Mouse (Mus musculus) lung, embryonic 16.5 days (tissue): ENCODE data around the gene Aff1. TPM values are rescaled to one million over a fixed set of nuclear protein-coding genes. Genes with fewer than 3 reads are reported as not detected.
A peak's percentile ranks its signal among the peaks of the same experiment; 100 is the strongest.

Experiments
- ATAC-seq: fragments of 200-750 bp; cut with Nextera tagmentation; 2 replicates; pipeline ENCODE4 v1.8.0; 2017; ENCODE audit warnings: low read depth, mild to moderate bottlenecking, moderate library complexity
- H3K27ac ChIP-seq: fragments of 300-500 bp; sonication (generic); 2 replicates; pipeline ENCODE4 v1.5.1; 2014; ENCODE audit warnings: mild to moderate bottlenecking, control low read depth, low read length
- H3K27me3 ChIP-seq: fragments of 300-500 bp; sonication (generic); 2 replicates; pipeline ENCODE4 v1.6.1; 2014; ENCODE audit warnings: low read depth, low read length, mixed read lengths; ENCODE audit not compliant: control insufficient read depth, insufficient read depth
- H3K36me3 ChIP-seq: fragments of 300-500 bp; sonication (generic); 2 replicates; pipeline ENCODE4 v1.6.1; 2014; ENCODE audit warnings: low read length; ENCODE audit not compliant: control insufficient read depth, insufficient read depth
- H3K4me1 ChIP-seq: fragments of 300-500 bp; sonication (generic); replicated peaks from 2 replicates; pipeline ENCODE4 v1.6.1; 2014; ENCODE audit warnings: low read length, mixed read lengths; ENCODE audit not compliant: control insufficient read depth, insufficient read depth
- H3K4me2 ChIP-seq: fragments of 300-500 bp; sonication (generic); 2 replicates; pipeline ENCODE4 v1.6.1; 2014; ENCODE audit warnings: low read depth, low read length, control low read depth
- H3K4me3 ChIP-seq: fragments of 300-500 bp; sonication (generic); 2 replicates; pipeline ENCODE4 v1.5.1; 2014; ENCODE audit warnings: mild to moderate bottlenecking, low read length, control low read depth
- H3K9ac ChIP-seq: fragments of 300-500 bp; sonication (generic); 2 replicates; pipeline ENCODE4 v1.6.1; 2014; ENCODE audit warnings: low read length, control low read depth
- H3K9me3 ChIP-seq: fragments of 300-500 bp; sonication (generic); 2 replicates; pipeline ENCODE4 v1.6.1; 2016; ENCODE audit warnings: low read length; ENCODE audit not compliant: control insufficient read depth
- WGBS: fragments of 180-500 bp; shearing (Covaris S2); extraction: QIAGEN DNeasy Blood & Tissue Kit; methylation state at CpG from one replicate; pipeline ENCODE4 v1.1.7; 2014; 5-methylcytosine and 5-hydroxymethylcytosine counted together
- polyA plus RNA-seq: library from polyadenylated mRNA; unstranded; fragments of >200 nt; fragmentation: Nextera tagmentation; extraction: Ambion mirVana; gene quantifications from 2 replicates; pipeline ENCODE4 v1.2.1, GENCODE M21; 2015

Gene Aff1
- polyA plus RNA-seq, 1 experiment from 2014 or later, result 8.3 TPM

DNA sequence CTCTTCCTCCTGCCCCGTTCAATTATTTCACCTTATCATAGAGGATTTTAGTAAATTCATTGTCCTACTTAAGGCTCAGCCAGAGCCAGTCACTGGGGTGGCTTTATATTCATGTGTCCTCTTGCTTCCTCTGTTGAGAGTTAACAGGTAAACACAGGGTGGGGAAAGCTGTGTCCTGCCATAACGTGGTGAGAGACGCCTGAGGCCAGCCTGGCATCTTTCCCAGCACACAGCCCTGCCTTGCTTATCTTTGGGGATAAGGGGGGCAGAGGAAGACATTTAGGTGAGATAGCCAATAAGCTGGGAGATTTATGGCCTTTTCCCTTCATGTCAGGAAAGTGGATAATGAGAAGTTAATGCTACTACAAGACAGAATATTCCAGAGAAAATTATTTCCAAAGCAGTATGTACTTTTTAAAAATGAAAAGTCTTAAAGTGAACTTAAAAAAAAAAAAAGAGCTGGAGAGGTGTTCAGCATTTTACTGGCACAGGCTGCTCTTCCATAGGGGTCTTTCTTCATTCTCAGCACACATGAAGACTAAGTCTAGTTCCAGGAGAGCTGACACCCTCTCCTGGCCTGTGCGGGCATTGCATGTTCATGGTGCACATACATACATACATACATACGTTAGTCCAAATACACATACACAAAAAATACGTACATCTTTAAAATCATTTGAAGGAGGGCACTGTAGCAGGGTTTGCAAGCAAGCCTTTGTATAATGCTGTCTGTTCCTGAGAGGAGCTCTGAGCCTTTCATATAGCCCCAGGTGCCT lies 78.5 kb downstream of the Aff1 start:
- Histone ChIP-seq H3K27me3 (no peaks in the 10 kb centered on the region), H3K4me3 (no peak overlapping the region), H3K36me3 (no peaks in the 10 kb centered on the region), H3K4me1 (peaks cover 19% of the 10 kb centered on the region), H3K9ac (no peak overlapping the region), H3K9me3 (peaks cover 4% of the 10 kb centered on the region), H3K4me2 (no peak overlapping the region), H3K27ac (no peak overlapping the region)
- WGBS, result 60% methylated on average over 6 of the region's 6 CpGs
- ATAC-seq, result no peak

DNA sequence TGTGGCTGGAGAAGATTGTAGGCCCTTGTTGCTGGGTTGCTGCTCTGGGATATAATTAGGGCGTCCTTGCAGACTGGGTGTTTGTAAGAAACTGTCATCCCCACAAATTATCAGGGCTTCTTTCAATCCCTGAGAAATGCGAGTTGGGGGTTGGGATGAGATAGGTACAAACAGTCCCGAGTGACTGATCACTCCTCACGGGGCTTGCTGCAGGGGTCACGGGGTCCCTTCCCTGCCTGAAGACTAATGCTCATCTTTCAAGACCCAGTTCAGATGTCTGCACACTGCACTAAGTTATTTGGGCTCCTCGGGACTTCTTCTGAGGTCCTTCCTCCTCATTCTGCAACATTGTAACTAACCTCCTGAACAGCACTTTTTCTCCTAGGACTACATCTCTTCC lies 79.2 kb downstream of the Aff1 start:
- 50% methylated on average over 6 of the region's 6 CpGs for WGBS
- no peak overlapping the region for H3K4me2 ChIP-seq
- no peak overlapping the region for H3K27ac ChIP-seq
- peaks cover 19% of the 10 kb centered on the region for H3K4me1 ChIP-seq
- no peaks in the 10 kb centered on the region for H3K36me3 ChIP-seq
- no peak overlapping the region for H3K4me3 ChIP-seq
- H3K27me3 ChIP-seq, result no peaks in the 10 kb centered on the region
- H3K9ac ChIP-seq, result no peak overlapping the region
- no peaks in the 10 kb centered on the region for H3K9me3 ChIP-seq
- no peak for ATAC-seq

DNA sequence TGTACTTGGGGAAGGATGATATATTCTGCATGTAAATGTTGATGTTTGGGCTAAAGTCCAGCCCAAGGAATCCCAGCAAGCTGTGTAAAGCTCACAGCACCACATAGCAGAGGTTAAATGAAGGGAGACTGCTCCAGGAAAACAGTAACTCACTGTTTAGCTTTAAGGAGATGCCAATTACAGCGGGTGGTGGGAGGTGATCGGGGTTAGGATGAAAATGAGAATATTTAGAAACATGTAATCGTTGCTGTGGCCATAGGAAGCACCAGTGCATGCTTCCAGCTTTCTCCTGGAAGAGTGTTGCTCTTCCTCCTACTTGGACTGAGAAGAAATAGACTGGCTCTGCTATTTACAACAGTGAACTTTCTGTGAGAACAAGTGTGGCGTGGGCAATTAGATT lies 80.1 kb downstream of the Aff1 start:
- Histone ChIP-seq H3K9ac (no peak overlapping the region), H3K36me3 (no peaks in the 10 kb centered on the region), H3K4me2 (no peak overlapping the region), H3K27ac (peak overlapping the region; percentile 72; the same call in 1 of the 2 replicates), H3K4me1 (peaks cover 21% of the 10 kb centered on the region), H3K27me3 (no peaks in the 10 kb centered on the region), H3K4me3 (no peak overlapping the region), H3K9me3 (no peaks in the 10 kb centered on the region)
- 28% methylated on average over 4 of the region's 4 CpGs for WGBS
- no peak for ATAC-seq

DNA sequence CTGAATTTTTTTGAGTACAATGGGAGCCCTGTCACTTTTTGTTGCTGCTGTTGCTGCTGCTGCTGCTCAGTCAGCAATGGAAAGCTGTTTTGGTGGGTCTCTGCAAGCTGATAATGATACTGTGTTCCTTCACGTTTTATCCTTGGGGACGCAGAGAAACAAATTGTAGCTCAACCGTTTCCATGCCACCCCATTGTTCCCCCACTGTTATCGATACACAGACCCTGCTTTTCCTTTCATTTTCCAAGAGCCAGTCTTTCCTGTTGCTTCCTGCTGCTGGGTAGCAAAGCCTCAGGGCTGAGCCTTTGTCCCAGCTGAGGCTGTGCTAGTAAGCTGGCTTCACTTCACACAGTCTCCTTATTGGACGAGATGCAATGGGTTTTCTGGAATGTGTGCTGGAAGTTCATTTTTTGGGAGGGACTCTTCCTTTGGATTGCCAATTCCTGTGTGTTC lies 81.0 kb downstream of the Aff1 start:
- Histone ChIP-seq H3K27ac (peak overlapping the region; percentile 72), H3K4me2 (peak overlapping the region; percentile 23), H3K4me3 (peak overlapping the region; percentile 9; the same call in 1 of the 2 replicates), H3K9me3 (no peaks in the 10 kb centered on the region), H3K9ac (peak overlapping the region; percentile 46), H3K4me1 (peaks cover 28% of the 10 kb centered on the region), H3K36me3 (no peaks in the 10 kb centered on the region), H3K27me3 (no peaks in the 10 kb centered on the region)
- 20% methylated on average over 5 of the region's 5 CpGs for WGBS
- peak; percentile 84 for ATAC-seq

DNA sequence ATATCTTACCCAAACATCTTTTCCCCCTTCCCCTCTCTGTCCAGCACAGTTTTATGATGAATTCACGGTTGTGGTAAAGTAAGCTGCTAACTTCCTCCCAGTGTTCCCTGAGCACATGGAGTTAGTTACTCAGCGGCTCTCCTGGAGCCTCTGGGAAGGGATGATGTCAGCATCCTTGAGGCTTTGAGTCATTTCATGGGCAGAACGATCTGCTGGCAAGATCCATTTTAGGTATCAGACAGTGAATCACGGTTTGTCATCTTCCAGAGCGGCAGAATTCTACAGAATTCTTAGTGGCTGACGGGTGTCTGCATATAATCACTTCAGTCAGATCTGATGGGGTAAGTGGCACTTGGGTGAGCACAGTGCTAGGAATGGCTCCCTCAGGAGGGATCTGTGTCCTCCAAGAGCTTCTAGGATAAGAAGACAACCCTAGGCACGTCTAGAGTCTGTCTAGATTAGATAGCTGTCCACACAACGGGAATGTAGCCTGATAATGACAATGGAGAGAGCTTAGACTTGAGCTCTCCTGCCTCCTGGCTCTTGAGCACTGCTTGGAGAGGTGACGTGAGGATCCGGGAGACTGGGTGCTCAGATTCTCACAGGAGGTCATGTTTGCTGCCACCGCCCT lies 82.6 kb downstream of the Aff1 start:
- H3K4me2 ChIP-seq, result no peak overlapping the region
- H3K4me3 ChIP-seq, result no peak overlapping the region
- WGBS, result 44% methylated on average over 11 of the region's 11 CpGs
- H3K27ac ChIP-seq, result no peak overlapping the region
- no peak overlapping the region for H3K9ac ChIP-seq
- no peaks in the 10 kb centered on the region for H3K36me3 ChIP-seq
- H3K4me1 ChIP-seq, result peaks cover 45% of the 10 kb centered on the region
- no peak for ATAC-seq
- no peaks in the 10 kb centered on the region for H3K9me3 ChIP-seq
- H3K27me3 ChIP-seq, result no peaks in the 10 kb centered on the region

DNA sequence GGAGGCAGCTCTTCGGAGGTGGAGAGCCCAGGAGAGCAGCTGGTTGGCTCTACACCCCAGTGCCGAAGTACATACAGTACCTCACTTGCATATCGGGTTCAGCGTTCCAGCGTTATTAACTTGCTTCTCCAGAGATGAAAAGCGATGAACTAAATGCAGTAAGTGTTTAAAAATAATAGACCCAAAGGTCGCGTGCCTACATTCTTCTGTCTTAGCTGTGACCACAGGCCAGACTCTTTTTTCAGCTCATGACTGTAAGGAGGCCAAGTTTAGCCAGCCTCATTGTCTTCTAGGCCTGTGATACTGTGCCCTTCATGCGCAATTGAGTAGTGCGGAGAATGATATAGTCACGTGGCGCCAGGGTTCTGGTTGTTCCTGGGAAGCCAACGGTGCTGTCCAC lies 83.3 kb downstream of the Aff1 start:
- ATAC-seq, result no peak
- H3K27ac ChIP-seq, result no peak overlapping the region
- no peak overlapping the region for H3K4me3 ChIP-seq
- no peaks in the 10 kb centered on the region for H3K27me3 ChIP-seq
- H3K9ac ChIP-seq, result no peak overlapping the region
- 60% methylated on average over 13 of the region's 13 CpGs for WGBS
- H3K4me2 ChIP-seq, result no peak overlapping the region
- H3K9me3 ChIP-seq, result no peaks in the 10 kb centered on the region
- H3K4me1 ChIP-seq, result peaks cover 46% of the 10 kb centered on the region
- H3K36me3 ChIP-seq, result no peaks in the 10 kb centered on the region

DNA sequence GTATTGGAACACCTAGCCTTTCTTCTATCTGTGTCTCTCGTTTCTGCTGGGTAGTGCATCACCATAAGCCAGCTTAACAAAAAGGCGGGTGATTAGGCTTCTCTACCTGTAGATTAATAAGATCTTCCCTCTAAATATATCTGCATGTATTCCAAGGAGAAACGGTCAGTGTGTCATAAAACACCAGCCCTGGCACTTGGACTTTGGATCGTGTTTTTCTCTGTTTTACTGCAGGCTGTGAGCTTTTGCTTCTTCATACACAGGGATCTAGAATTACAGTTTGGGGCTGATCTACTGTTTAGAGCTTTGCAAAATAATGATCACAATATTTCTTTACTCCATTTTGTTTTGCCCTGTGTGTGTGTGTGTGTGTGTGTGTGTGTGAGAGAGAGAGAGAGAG lies 84.7 kb downstream of the Aff1 start:
- H3K27me3 ChIP-seq, result no peaks in the 10 kb centered on the region
- no peak overlapping the region for H3K27ac ChIP-seq
- H3K4me1 ChIP-seq, result peaks cover 46% of the 10 kb centered on the region
- H3K36me3 ChIP-seq, result no peaks in the 10 kb centered on the region
- 79% methylated on average over 4 of the region's 4 CpGs for WGBS
- H3K9ac ChIP-seq, result no peak overlapping the region
- H3K4me3 ChIP-seq, result no peak overlapping the region
- no peak for ATAC-seq
- no peaks in the 10 kb centered on the region for H3K9me3 ChIP-seq
- no peak overlapping the region for H3K4me2 ChIP-seq

DNA sequence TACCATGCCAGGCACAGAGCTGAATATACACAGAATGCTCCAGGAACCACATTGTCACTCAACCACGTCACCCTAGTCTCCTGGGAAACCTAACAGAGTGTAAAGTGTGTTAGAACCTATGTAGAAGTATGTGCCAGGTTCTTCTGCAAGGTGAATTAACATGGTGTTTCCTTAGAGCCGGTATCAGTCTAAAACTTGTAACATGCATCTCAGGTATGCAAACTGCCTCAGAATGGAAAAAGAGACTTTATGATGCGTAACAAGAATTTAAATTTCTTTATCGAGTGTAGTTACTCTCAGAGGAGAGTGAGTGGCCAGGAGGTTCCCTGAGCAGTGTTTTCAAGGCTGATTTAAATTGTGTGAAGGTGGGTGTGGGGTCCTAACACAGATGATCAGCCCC lies 85.3 kb downstream of the Aff1 start:
- H3K27ac ChIP-seq, result peak overlapping the region; percentile 59; the same call in 1 of the 2 replicates
- ATAC-seq, result no peak
- no peak overlapping the region for H3K9ac ChIP-seq
- H3K4me3 ChIP-seq, result no peak overlapping the region
- no peaks in the 10 kb centered on the region for H3K9me3 ChIP-seq
- no peaks in the 10 kb centered on the region for H3K36me3 ChIP-seq
- H3K4me2 ChIP-seq, result peak overlapping the region; percentile 57
- 67% methylated on average over 4 of the region's 4 CpGs for WGBS
- peaks cover 41% of the 10 kb centered on the region for H3K4me1 ChIP-seq
- H3K27me3 ChIP-seq, result no peaks in the 10 kb centered on the region

DNA sequence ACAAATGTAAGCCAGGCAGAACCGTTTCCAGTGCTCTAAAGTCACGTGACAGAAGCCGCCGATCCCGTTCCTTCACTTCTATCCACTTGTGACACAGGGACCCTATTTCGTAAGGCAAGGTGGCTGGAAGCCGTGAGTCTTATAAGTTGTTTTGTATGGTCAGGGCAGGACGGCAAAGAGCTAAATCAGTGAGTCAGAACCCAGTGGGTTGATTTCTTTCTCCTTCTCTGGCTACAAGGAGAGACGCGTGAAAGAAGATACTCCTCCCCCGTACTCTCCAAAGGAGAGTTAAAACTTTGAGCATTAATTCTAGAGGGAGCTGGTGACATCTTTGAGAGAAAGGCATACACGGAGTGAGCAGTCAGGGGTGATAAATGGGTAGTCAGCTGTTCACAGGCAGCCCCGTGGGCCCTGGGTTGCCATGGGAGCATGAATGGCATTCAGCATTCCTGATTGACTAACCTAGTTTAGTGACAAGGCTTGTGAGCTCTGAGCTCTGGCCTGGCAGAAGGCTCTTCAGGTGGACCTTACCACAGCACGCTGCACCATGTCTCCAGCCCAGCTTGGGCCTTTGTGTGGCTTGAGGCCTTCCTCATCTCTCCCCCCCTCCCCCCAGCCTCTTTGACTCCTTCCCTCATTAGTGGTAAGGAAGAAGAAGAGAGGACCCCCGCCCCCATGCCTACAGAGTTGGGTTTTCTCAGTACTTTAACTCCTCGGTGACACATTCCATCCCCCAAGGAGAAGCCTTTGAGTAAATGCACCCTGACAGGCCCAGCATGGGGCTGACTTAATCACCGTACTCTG lies 86.3 kb downstream of the Aff1 start:
- peaks cover 38% of the 10 kb centered on the region for H3K4me1 ChIP-seq

More for the DNA sequence above, 86.3 kb downstream of the Aff1 start:
- H3K27me3 ChIP-seq, result no peaks in the 10 kb centered on the region
- WGBS, result 9% methylated on average over 17 of the region's 17 CpGs
- ATAC-seq, result peak; percentile 62
- no peaks in the 10 kb centered on the region for H3K9me3 ChIP-seq
- H3K36me3 ChIP-seq, result no peaks in the 10 kb centered on the region
- peak overlapping the region; percentile 57 for H3K4me2 ChIP-seq
- H3K27ac ChIP-seq, result peak overlapping the region; percentile 93
- H3K9ac ChIP-seq, result peak overlapping the region; percentile 52
- H3K4me3 ChIP-seq, result peak overlapping the region; percentile 37
